Mouse (Mus musculus) hindbrain, postnatal 0 days (tissue): ENCODE data around the gene Ttc34. TPM values are rescaled to one million over a fixed set of nuclear protein-coding genes. Genes with fewer than 3 reads are reported as not detected.

Experiments used
- ATAC-seq: fragments of 200-750 bp; cut with Nextera tagmentation; 2 replicates; pipeline ENCODE4 v1.8.0; 2017; ENCODE audit warnings: mild to moderate bottlenecking, moderate TSS enrichment, moderate library complexity
- DNase-seq: peaks from one replicate; pipeline ENCODE4 v3.0.0-alpha.2; 2015; ENCODE audit warnings: low spot score
- H3K27ac ChIP-seq: fragments of 300-500 bp; sonication (generic); 2 replicates; pipeline ENCODE4 v1.5.1; 2014; ENCODE audit warnings: mild to moderate bottlenecking
- H3K27me3 ChIP-seq: fragments of 300-500 bp; sonication (generic); 2 replicates; pipeline ENCODE4 v1.6.1; 2014; ENCODE audit warnings: low read length, mixed read lengths; ENCODE audit not compliant: insufficient read depth
- H3K36me3 ChIP-seq: fragments of 300-500 bp; sonication (generic); 2 replicates; pipeline ENCODE4 v1.6.1; 2014; ENCODE audit warnings: low read length, mixed read lengths; ENCODE audit not compliant: insufficient read depth
- H3K4me1 ChIP-seq: fragments of 300-500 bp; sonication (generic); 2 replicates; pipeline ENCODE4 v1.6.1; 2014; ENCODE audit warnings: antibody characterized with exemption, low read length, mixed read lengths; ENCODE audit not compliant: insufficient read depth
- H3K4me2 ChIP-seq: fragments of 300-500 bp; sonication (generic); 2 replicates; pipeline ENCODE4 v1.6.1; 2014; ENCODE audit warnings: low read depth, mild to moderate bottlenecking, low read length, moderate library complexity, mixed read lengths
- H3K4me3 ChIP-seq: fragments of 300-500 bp; sonication (generic); 2 replicates; pipeline ENCODE4 v1.5.1; 2014; ENCODE audit warnings: low read length
- H3K9ac ChIP-seq: fragments of 300-500 bp; sonication (generic); replicated peaks from 2 replicates; pipeline ENCODE4 v1.6.1; 2014; ENCODE audit warnings: mild to moderate bottlenecking, low read length, moderate library complexity, mixed read lengths
- H3K9me3 ChIP-seq: fragments of 300-500 bp; sonication (generic); 2 replicates; pipeline ENCODE4 v1.6.1; 2016; ENCODE audit warnings: low read length, mixed read lengths
- CTCF ChIP-seq: IDR thresholded peaks from 2 replicates; pipeline ENCODE4 v1.5.1; 2016; ENCODE audit warnings: antibody characterized with exemption, control low read depth, low read depth
- WGBS: fragments of 180-500 bp; shearing (Covaris S2); extraction: QIAGEN DNeasy Blood & Tissue Kit; methylation state at CpG from one replicate; pipeline ENCODE4 v1.1.7; 2014; 5-methylcytosine and 5-hydroxymethylcytosine counted together
- polyA plus RNA-seq: library from polyadenylated mRNA; unstranded; fragments of >200 nt; fragmentation: Nextera tagmentation; extraction: Ambion mirVana; gene quantifications from 2 replicates; pipeline ENCODE4 v1.2.1, GENCODE M21; 2015
- total RNA-seq: library from RNA; depleted of rRNA; stranded (reverse); fragments of >200 nt; gene quantifications from 2 replicates; pipeline ENCODE4 v1.2.3, GENCODE M21; 2014

Gene Ttc34
- total and polyA plus RNA-seq, 2 experiments from 2014 or later: 2.3 to 3.3 TPM

DNA sequence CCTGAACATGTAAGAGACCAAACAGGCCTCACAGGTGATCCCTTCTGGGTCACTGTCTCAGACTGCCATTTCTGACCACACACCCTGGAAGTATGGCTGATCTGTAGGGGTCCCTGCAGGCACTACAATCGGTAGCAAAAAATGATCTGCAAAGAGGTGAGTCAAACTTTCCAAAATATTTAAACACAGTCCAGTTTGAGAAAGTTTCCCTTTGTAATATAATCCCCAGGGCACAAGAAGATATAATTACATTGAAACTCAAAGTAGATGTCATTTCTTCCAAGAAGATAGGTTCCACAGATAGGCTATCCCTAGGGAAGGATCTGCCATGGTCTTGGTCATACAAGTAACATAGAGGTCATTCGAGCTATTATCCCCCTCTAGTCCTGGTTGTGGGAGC, 65.1 kb downstream of the Ttc34 start:
- Histone ChIP-seq H3K4me1 (peaks cover 9% of the 10 kb centered on the region), H3K27me3 (no peaks in the 10 kb centered on the region), H3K9ac (no peak overlapping the region), H3K9me3 (no peaks in the 10 kb centered on the region), H3K36me3 (no peaks in the 10 kb centered on the region), H3K4me3 (no peak overlapping the region), H3K4me2 (no peak overlapping the region), H3K27ac (no peak overlapping the region)
- no peak for ATAC-seq
- TF ChIP-seq CTCF: no peak
- 94% methylated on average over 2 of the region's 2 CpGs for WGBS
- DNase-seq: no peak

DNA sequence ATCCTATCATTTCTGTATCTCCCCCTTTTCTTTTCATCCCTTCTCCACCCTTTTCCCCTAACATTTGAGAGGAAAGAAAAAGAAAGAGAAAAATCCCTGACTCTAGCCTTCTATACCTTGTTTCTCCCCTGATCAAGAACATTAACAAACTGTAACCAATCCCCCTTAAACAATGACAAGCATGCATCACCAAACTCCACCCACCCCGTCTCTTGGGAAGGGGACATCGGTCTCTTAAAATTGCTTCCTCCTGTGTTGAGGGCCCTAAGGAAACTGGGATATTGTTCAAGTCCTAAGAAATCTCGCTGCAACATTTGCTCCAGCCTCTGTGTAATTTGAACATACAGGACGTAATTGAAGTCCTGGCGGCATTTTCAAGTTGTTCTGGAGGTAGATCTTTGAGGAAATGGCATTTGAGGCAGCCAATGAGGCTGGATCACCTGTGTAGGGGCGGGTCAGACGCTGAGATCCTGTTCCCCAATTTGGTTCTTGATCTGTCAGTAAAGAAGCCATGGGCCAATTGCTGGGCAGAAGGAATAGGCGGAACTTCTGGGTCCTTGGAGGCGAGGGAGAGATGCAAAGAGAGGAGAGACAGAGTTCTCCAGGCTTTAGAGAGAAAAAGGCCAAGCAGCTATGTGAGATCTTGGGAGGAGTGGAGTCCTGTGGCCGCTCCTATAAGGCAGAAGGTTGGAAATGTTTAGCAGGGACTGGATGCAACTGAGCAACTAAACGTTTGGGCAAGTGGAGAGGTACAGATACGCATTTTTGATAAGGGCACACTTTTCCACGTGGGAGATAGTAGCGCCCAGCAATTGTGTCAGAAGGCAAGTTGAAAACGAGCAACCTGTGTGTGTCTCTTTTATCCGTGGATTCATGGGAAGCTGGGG, 67.2 kb downstream of the Ttc34 start:
- Histone ChIP-seq H3K4me1 (no peaks in the 10 kb centered on the region), H3K27ac (no peak overlapping the region), H3K27me3 (no peaks in the 10 kb centered on the region), H3K4me2 (peak overlapping the region; percentile 60), H3K9me3 (no peaks in the 10 kb centered on the region), H3K9ac (peak overlapping the region; percentile 28; the same call in 1 of the 2 replicates), H3K4me3 (peak overlapping the region; percentile 29), H3K36me3 (no peaks in the 10 kb centered on the region)
- 5% methylated on average over 16 of the region's 16 CpGs for WGBS
- peak; percentile 92 for ATAC-seq
- peak; percentile 88 for DNase-seq
- TF ChIP-seq CTCF: no peak

GRCm38 (mm10) chr4:154907833-154908232, 70.6 kb downstream of the Ttc34 start:
- Histone ChIP-seq H3K9ac (no peak overlapping the region), H3K27me3 (no peaks in the 10 kb centered on the region), H3K36me3 (no peaks in the 10 kb centered on the region), H3K4me2 (no peak overlapping the region), H3K27ac (peak overlapping the region; percentile 32; the same call in 1 of the 2 replicates), H3K9me3 (no peaks in the 10 kb centered on the region), H3K4me3 (no peak overlapping the region), H3K4me1 (no peaks in the 10 kb centered on the region)
- DNase-seq (peak; percentile 87), ATAC-seq (peak; percentile 75)
- TF ChIP-seq CTCF: peak; percentile 84
- 44% methylated on average over 17 of the region's 17 CpGs for WGBS

GRCm38 (mm10) chr4:154908490-154908889, 71.2 kb downstream of the Ttc34 start:
- ATAC-seq: no peak
- no peak for TF ChIP-seq CTCF
- H3K36me3 ChIP-seq: no peaks in the 10 kb centered on the region
- H3K27me3 ChIP-seq: no peaks in the 10 kb centered on the region
- no peaks in the 10 kb centered on the region for H3K4me1 ChIP-seq
- no peaks in the 10 kb centered on the region for H3K9me3 ChIP-seq
- 91% methylated on average over 5 of the region's 5 CpGs for WGBS
- no peak for DNase-seq
- no peak overlapping the region for H3K4me3 ChIP-seq
- H3K4me2 ChIP-seq: no peak overlapping the region
- no peak overlapping the region for H3K9ac ChIP-seq
- H3K27ac ChIP-seq: no peak overlapping the region

DNA sequence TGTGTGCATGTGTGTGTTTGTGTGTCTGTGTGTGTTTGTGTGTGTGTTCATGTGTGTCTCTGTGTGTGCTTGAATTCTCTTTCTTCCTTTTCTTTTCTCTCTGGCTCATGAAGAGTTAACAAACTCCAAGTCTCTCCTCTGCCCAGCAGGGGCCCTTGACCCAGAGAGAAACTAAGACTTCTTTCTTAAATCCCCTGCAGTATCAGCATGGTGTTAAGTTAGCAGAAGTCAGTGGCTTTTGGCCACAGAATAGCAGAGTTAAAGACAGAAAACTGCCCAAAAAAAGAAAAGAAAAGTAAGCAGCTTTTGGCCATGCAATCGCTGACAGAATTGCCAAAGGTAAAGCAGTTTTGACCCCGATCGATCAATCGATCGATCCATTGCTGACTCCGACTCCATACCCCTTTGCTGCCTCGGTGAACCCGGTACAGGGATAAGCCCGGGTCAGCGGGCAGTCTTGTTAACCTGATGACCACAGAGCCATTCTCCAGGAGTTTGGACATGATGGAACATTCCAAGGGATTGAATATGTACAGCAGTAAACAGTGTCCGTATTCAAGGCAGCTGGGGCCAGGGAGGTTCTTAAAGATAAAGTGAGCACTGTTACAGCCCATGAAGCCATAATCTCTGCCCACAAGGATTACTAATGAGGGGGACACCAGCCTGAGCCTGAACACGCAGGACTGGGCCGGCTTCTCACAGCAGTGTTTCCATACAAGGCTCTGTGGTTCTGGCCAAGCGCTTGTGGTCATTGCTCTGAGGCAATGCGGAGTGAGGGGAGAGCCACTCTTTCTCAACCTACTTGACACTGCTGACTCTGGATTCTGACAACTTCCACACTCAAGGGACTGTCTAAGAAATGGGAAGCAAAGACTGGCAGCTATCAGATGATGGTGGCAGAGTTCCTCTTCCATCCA, 73.6 kb downstream of the Ttc34 start:
- Histone ChIP-seq H3K27me3 (no peaks in the 10 kb centered on the region), H3K4me2 (no peak overlapping the region), H3K27ac (0 out of 2 replicates have a peak overlapping the region, but pooled peaks have one; percentile 23), H3K4me1 (no peaks in the 10 kb centered on the region), H3K9me3 (no peaks in the 10 kb centered on the region), H3K4me3 (no peak overlapping the region), H3K36me3 (no peaks in the 10 kb centered on the region), H3K9ac (no peak overlapping the region)
- DNase-seq (no peak), ATAC-seq (peak; percentile 63; the same call in 1 of the 2 replicates)
- no peak for TF ChIP-seq CTCF
- 18% methylated on average over 15 of the region's 15 CpGs for WGBS

- Histone ChIP-seq H3K4me1 (no peaks in the 10 kb centered on the region), H3K4me3 (no peak overlapping the region), H3K9me3 (no peaks in the 10 kb centered on the region), H3K9ac (no peak overlapping the region), H3K27ac (no peak overlapping the region), H3K4me2 (no peak overlapping the region), H3K27me3 (no peaks in the 10 kb centered on the region), H3K36me3 (no peaks in the 10 kb centered on the region)
- no peak for ATAC-seq
- WGBS: 79% methylated on average over 2 of the region's 2 CpGs
- no peak for TF ChIP-seq CTCF
- DNase-seq: no peak
These were observed 74.4 kb downstream of the Ttc34 start for GRCm38 (mm10) chr4:154911644-154912043.
